Mouse (Mus musculus): ENCODE data around the gene Sh2d5.

Gene Sh2d5

GRCm38 (mm10) chr4:138261843-138262681 lies 11.9 kb downstream of the Sh2d5 start:
- peak; percentile 66 to 73 for DNase-seq

DNA sequence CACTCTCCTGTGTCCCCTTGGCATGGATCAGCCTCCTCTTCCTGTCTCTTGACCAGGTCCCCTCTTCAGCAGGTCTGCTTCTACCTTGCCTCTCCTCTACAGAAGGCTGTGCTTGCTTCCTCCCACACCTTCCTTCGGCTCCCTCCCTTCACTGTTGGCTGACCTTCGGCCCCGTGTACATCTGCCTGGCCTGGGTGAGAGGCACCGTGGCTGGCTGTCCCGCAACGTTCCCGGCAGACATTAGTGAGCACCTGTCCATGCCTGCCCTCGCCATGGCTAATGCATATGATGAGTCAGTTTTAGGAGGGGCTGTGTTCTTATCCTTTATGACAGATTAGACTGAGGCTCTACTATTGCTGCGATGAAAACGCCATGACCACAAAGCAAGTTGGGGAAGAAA lies 17.7 kb downstream of the Sh2d5 start:
- no peak for DNase-seq

GRCm38 (mm10) chr4:138272011-138272997 lies 22.1 kb downstream of the Sh2d5 start:
- no peak for DNase-seq

- no peak for DNase-seq
Observed at GRCm38 (mm10) chr4:138278346-138278745, 28.1 kb downstream of the Sh2d5 start.

- peak; percentile 19 to 57 for DNase-seq
Observed at GRCm38 (mm10) chr4:138282834-138283233, 32.6 kb downstream of the Sh2d5 start.

- DNase-seq = no peak
Observed at GRCm38 (mm10) chr4:138286411-138286810, 36.2 kb downstream of the Sh2d5 start.

DNA sequence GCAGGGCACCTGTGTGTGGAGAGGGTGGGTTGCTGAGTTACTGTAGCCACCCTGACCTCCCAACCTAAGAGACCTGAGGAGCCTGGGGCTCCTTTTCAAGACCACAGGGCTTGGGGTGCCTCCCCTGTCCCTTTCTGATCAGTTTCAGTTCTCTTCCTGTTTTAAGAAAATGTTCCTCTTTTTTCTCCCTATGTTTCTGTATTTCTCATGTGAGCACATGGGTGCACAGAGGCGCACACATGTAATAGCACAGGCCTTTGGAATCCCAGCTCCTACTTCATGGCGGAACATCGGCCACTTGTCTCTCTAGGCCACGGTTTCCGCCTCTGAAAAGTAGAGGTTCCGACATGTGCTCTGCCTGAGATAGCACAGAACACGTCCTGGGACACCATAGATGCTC lies 38.5 kb downstream of the Sh2d5 start:
- DNase-seq = no peak

GRCm38 (mm10) chr4:138292028-138292427 lies 41.8 kb downstream of the Sh2d5 start:
- no peak for DNase-seq

- no peak for DNase-seq
Observed at GRCm38 (mm10) chr4:138293261-138293948, 43.2 kb downstream of the Sh2d5 start.

GRCm38 (mm10) chr4:138293949-138294550 lies 43.8 kb downstream of the Sh2d5 start:
- DNase-seq = no peak

GRCm38 (mm10) chr4:138301271-138301780 lies 51.1 kb downstream of the Sh2d5 start:
- no peak for DNase-seq

DNA sequence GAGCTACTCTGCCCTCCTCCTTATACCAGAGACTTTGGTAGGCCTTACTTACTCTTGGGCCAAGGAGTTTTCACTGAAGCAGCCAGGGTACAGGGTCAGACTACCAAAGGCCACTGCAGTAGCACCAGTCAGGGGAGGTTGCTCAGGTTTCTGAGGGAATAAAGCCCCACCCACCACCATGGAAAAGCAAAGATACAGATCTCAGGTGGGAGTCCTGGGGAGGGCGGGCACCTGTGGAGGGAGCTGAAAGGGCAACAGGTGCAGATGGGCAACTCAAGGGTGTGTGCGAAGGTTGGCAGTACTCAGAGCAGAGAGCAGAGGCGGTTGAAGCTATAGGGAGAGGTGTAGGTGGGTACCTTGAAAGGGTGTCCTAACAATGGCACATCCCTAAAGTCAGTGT lies 52.8 kb downstream of the Sh2d5 start:
- no peak for DNase-seq

DNA sequence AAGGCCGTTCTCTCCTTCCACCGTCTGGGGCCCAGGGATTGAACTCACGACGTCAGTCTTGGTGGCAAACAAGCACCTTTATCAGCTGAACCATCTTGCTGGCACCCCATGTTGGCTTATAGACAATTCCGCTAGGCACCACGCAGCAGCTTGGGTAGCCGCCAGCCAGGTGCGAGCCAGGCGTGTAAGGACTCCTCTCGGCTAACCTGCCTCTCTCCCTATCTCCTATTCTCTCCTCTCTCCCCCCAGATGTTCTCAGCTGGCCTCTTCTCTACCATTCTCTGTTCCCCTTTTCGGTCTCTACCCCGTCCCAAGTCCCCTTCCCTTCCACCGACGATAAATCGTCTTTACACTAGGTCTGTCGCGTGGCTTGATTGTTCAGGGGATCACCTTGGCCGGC lies 53.5 kb downstream of the Sh2d5 start:
- no peak for DNase-seq

- peak; percentile 90 to 95 for DNase-seq
Observed at GRCm38 (mm10) chr4:138304340-138305104, 54.3 kb downstream of the Sh2d5 start, which contains the start of gene Ddost. Ddost (plus strand) TSS chr4:138304730.

DNA sequence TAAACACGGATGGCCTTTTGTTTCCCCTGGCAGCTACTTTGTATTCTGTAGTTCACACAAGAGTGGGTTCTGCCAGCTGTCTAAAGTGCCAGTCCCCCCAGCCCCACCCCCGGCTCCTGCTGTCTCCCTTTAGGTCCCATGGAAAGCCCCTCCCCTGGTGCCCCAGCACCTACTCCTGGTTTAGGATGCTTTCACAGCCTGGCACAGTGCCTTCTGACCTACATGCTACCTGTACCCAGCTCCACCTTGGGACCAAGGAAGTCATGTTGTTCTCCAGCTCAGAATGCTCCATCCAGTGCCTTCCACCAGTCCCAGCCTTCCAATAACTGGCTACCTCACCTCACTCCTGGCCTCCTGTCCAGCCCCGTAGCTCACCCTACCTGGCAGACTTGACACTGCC lies 56.8 kb downstream of the Sh2d5 start:
- no peak for DNase-seq

GRCm38 (mm10) chr4:138307739-138308138 lies 57.5 kb downstream of the Sh2d5 start:
- no peak for DNase-seq

GRCm38 (mm10) chr4:138310311-138310910 lies 60.2 kb downstream of the Sh2d5 start:
- DNase-seq = no peak

Measured in thymus, adult 18-20 months (tissue).